Comparison of ENCODE assay signal across 21 mouse cellular contexts in the genomic region with DNA sequence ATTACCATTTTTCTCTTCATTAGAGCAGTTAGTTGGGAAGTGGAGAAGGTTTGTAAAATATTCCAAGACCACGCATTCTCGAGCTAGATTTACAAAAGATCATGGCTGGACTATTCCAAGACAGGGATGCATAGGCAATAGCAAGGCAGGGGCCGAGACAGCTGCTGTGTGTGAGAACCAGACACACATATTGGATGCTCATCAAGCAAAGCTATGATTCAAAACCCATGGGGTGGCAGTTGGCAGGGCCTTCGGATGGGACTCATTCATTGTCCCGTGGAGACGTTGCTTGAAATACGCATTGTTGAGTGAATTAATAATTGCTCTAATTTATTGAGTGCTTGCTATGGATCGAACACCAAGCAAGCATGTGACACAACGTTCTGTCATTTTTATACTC.
DNase-seq lines count a peak whose midpoint lies in the region; ATAC-seq and TF ChIP-seq lines count a peak whose summit lies in the region.
"Had no signal": no experiment of that assay in that cellular context is flagged by ENCODE, and none has a peak within 500 bp of the region (broad histone marks: within the 10 kb centered on the region; RNA-seq: fewer than 3 reads in every experiment).

No protein-coding gene starts in this region.

- no peak overlapping the region for H3K27ac ChIP-seq in forebrain, embryonic 14.5 days (ENCODE audit: low read depth, low read length)
- H3K27ac ChIP-seq in forebrain, embryonic 10.5 days, result no peak overlapping the region
- no peak overlapping the region for H3K27ac ChIP-seq in hindbrain, postnatal 0 days
- H3K27ac ChIP-seq in hindbrain, embryonic 10.5 days, result no peak overlapping the region
- H3K27ac ChIP-seq: embryonic facial prominence, embryonic 13.5 days; heart, embryonic 13.5 days; hindbrain, embryonic 12.5 days had no signal

- ATAC-seq in forebrain, embryonic 14.5 days, result peak; percentile 42; the same call in 1 of the 2 replicates
- no peak for ATAC-seq in hindbrain, postnatal 0 days
- ATAC-seq: activated CD4-positive, CD25-positive, alpha-beta regulatory T cell, adult 4 months; hindbrain, embryonic 16.5 days; Patski had no signal

- H3K4me3 ChIP-seq in forebrain, embryonic 14.5 days (ENCODE audit: low read depth, low read length), result no peak overlapping the region
- H3K4me3 ChIP-seq in forebrain, embryonic 10.5 days, result no peak overlapping the region
- no peak overlapping the region for H3K4me3 ChIP-seq in hindbrain, postnatal 0 days (ENCODE audit: low read length)
- H3K4me3 ChIP-seq in hindbrain, embryonic 10.5 days, result no peak overlapping the region
- H3K4me3 ChIP-seq: embryonic facial prominence, embryonic 13.5 days; heart, embryonic 13.5 days; hindbrain, embryonic 12.5 days had no signal

- H3K4me1 ChIP-seq in forebrain, embryonic 14.5 days (ENCODE audit: control insufficient read depth, insufficient read depth, low read length), result peaks cover 5% of the 10 kb centered on the region
- H3K4me1 ChIP-seq in forebrain, embryonic 10.5 days, result peaks cover 14% of the 10 kb centered on the region
- no peaks in the 10 kb centered on the region for H3K4me1 ChIP-seq in hindbrain, postnatal 0 days (ENCODE audit: insufficient read depth, low read length)
- no peaks in the 10 kb centered on the region for H3K4me1 ChIP-seq in hindbrain, embryonic 10.5 days (replicated peaks)
- H3K4me1 ChIP-seq: heart, embryonic 13.5 days; hindbrain, embryonic 12.5 days had no signal

- TF ChIP-seq CTCF in hindbrain, postnatal 0 days (IDR thresholded peaks at IDR 0.05; ENCODE audit: low read depth), result no peak

- no peaks in the 10 kb centered on the region for H3K9me3 ChIP-seq in forebrain, embryonic 14.5 days (replicated peaks; ENCODE audit: control insufficient read depth, low read length)
- H3K9me3 ChIP-seq in forebrain, embryonic 10.5 days, result no peaks in the 10 kb centered on the region
- H3K9me3 ChIP-seq in hindbrain, postnatal 0 days (ENCODE audit: low read length), result no peaks in the 10 kb centered on the region
- no peaks in the 10 kb centered on the region for H3K9me3 ChIP-seq in hindbrain, embryonic 10.5 days
- H3K9me3 ChIP-seq: embryonic facial prominence, embryonic 13.5 days; heart, embryonic 13.5 days; hindbrain, embryonic 12.5 days had no signal

- no peak overlapping the region for H3K9ac ChIP-seq in forebrain, embryonic 14.5 days (ENCODE audit: low read length)
- H3K9ac ChIP-seq in hindbrain, postnatal 0 days (replicated peaks; ENCODE audit: low read length), result no peak overlapping the region
- H3K9ac ChIP-seq: embryonic facial prominence, embryonic 13.5 days; heart, embryonic 13.5 days; hindbrain, embryonic 12.5 days had no signal

- no peaks in the 10 kb centered on the region for H3K36me3 ChIP-seq in forebrain, embryonic 14.5 days (ENCODE audit: control insufficient read depth, insufficient read depth, low read length)
- no peaks in the 10 kb centered on the region for H3K36me3 ChIP-seq in forebrain, embryonic 10.5 days (replicated peaks)
- no peaks in the 10 kb centered on the region for H3K36me3 ChIP-seq in hindbrain, postnatal 0 days (ENCODE audit: insufficient read depth, low read length)
- no peaks in the 10 kb centered on the region for H3K36me3 ChIP-seq in hindbrain, embryonic 10.5 days
- H3K36me3 ChIP-seq: embryonic facial prominence, embryonic 13.5 days; heart, embryonic 13.5 days; hindbrain, embryonic 12.5 days had no signal

- WGBS in forebrain, embryonic 14.5 days, result 24% methylated on average over 9 of the region's 9 CpGs
- WGBS in forebrain, embryonic 10.5 days, result 77% methylated on average over 9 of the region's 9 CpGs
- WGBS in hindbrain, postnatal 0 days, result 54% methylated on average over 9 of the region's 9 CpGs
- 85% methylated on average over 9 of the region's 9 CpGs for WGBS in hindbrain, embryonic 10.5 days

- no peaks in the 10 kb centered on the region for H3K27me3 ChIP-seq in forebrain, embryonic 14.5 days (replicated peaks; ENCODE audit: control insufficient read depth, insufficient read depth, low read length)
- no peaks in the 10 kb centered on the region for H3K27me3 ChIP-seq in forebrain, embryonic 10.5 days (ENCODE audit: poor library complexity, severe bottlenecking)
- H3K27me3 ChIP-seq in hindbrain, postnatal 0 days (ENCODE audit: insufficient read depth, low read length), result no peaks in the 10 kb centered on the region
- H3K27me3 ChIP-seq in hindbrain, embryonic 10.5 days (ENCODE audit: insufficient read depth, poor library complexity, severe bottlenecking), result no peaks in the 10 kb centered on the region
- H3K27me3 ChIP-seq: embryonic facial prominence, embryonic 13.5 days; heart, embryonic 13.5 days; hindbrain, embryonic 12.5 days; Patski had no signal

- DNase-seq in cerebellum, postnatal 14 days, result peak; percentile 6 to 17
- DNase-seq in cerebellum, postnatal 4 days (ENCODE audit: low spot score in 2 of 2), result no peak
- DNase-seq in forebrain, embryonic 14.5 days (ENCODE audit: low spot score), result peak; percentile 46
- no peak for DNase-seq in forebrain, embryonic 10.5 days (ENCODE audit: extremely low spot score, low spot score)
- peak; percentile 15 for DNase-seq in hindbrain, postnatal 0 days (ENCODE audit: low spot score)
- DNase-seq in hindbrain, embryonic 10.5 days (ENCODE audit: low spot score), result no peak
- DNase-seq in retina, postnatal 1 day, result peak; percentile 10
- DNase-seq in retina, embryonic 14.5 days (ENCODE audit: low spot score), result no peak
- DNase-seq: adrenal gland, postnatal 14 days; cerebellum, adult 18-20 months; cerebellum, postnatal 25 days; heart, adult 11 months; heart, postnatal 36 days; kidney, adult 11 months; kidney, adult 9 months had no signal

- H3K4me2 ChIP-seq in forebrain, embryonic 14.5 days (ENCODE audit: low read length), result no peak overlapping the region
- no peak overlapping the region for H3K4me2 ChIP-seq in hindbrain, postnatal 0 days (ENCODE audit: low read depth, low read length)
- H3K4me2 ChIP-seq: embryonic facial prominence, embryonic 13.5 days; heart, embryonic 13.5 days; hindbrain, embryonic 12.5 days had no signal

Comparison
In these comparisons a context has a peak if more than half of its experiments do, and no peak if none do; other contexts are left out.
1. DNase-seq: peak in cerebellum, postnatal 14 days (2 of 2), forebrain, embryonic 14.5 days (single experiment), hindbrain, postnatal 0 days (single experiment) and retina, postnatal 1 day (single experiment); none in cerebellum, postnatal 4 days (0 of 2), forebrain, embryonic 10.5 days (single experiment), hindbrain, embryonic 10.5 days (single experiment) and retina, embryonic 14.5 days (single experiment).